Mouse (Mus musculus) kidney, postnatal 25 days (tissue): ENCODE data around the gene Fam207a.
A peak's percentile ranks its signal among the peaks of the same experiment; 100 is the strongest.

ENCODE experiments used
- DNase-seq, 2 experiments: peaks; one replicate each; pipeline ENCODE4 v3.0.0; 2021; ENCODE audit warnings: mixed read lengths in 2 of 2

The Fam207a gene

DNA sequence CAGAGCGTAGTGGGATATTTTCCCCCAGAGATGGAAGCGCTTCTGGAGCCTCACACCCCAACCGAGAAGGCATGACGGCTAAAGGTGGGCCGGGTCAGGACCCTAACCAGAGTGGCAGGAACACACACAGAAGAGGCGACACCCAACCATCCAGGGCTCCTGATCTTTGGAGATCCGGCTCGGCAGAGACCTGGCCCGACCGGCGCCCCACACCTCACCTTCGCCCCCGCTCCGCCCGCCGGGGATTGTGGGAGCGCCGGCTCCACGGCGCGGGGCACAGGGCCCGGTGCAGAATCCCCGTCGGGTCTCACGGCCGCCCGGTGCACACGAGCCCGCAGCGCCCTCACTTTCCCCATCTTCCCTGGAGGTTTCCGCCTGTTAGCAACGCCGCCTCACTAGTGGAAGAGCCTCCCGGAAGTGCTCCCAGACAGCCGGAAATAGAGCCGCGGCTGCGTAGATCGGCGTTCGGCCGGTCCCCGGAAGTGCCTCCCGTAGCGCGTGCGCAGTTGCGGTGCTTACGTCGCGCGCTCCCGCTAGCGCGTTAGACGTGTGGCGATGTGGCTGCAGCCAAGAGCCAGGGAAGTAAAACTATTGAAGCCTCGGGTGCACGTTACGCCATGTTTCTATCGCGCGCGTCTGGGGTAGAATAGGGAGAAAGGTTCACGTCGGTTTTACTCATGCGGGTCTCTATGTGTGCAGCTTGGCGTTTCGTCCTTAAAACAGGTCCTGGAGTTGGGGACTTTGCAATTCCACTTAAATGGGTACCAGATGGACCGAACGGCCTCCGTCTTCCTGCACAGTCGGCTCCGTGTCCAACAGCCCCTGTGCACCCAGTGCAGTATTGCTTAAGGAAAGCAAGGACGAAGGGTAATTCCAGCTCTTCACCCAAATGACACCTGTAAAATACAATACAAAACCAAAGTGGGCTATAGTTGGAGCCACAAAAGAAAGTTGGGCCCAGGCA is at the start of gene Fam207a:
TSS of gene Fam207a (minus strand) at position 401 of the 964 bp plus-strand sequence.
- DNase-seq: peak; percentile 93 to 97

DNA sequence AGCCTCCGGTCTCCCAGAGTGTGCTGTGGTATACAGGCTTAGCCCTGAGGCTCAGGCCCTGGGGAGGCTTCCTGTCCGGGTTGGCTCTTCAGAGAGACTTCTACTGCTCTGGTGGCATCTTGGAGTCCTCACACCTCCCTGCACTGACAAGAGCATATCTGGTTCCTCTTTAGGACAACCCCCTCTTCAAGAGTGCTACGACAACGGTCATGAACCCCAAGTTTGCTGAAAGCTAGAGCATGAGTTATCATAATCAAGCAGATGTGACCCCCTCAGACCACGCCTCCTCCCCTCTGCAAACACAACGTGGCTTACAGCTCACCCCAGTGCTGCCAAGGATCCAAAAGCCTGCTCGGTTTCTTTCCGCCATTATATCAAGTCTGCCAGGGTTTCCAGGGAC is 49.4 kb upstream of the Fam207a start:
- DNase-seq: no peak

DNA sequence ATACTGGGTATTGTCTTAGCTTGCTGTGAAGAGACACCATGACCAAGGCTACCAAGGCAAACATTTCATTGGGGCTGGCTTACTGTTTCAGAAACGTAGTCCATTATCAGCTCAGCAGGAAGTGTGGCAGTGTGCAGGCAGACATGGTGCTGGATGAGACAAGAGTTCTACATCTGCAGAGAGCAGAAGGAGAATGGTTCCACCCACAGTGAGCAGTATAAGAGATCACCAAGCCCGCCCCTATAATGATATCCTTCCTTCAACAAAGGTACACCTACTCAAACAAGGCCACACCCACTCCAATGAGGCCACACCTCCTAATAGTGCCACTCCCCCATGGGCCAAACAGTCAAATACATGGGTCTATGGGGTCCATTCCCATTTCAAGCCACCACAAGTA is 45.9 kb upstream of the Fam207a start:
- DNase-seq: no peak

DNA sequence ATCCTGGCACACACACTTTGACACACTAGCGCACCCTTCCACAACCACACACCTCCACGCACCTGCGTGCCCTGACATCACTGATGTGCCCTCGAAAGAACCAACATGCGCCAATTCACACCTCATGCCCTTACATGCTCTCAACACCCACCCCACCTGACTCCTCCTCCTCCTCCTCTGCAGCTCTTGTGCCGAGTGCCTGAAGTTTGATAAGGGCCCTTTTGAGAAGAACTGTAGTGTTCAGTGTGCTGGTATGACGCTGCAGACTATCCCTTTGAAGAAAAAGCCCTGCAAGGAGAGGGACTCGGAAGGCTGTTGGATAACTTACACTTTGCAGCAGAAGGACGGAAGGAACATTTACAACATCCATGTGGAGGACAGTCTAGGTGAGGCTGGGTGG is 45.2 kb upstream of the Fam207a start:
- DNase-seq: no peak

DNA sequence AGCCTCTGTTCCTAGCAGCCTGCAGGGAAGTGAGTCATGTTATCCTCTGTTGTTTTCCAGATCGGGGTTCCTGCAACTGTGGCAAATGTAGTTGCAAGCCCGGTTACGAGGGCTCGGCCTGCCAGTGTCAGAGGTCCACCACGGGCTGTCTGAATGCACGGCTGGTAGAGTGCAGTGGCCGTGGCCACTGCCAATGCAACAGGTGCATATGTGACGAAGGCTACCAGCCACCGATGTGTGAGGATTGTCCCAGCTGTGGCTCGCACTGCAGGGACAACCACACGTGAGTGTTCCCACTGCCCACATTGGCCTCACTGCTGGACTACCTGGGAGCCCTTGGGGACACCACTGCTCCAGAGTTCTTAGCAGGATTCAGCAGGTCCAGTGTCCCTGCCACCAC is 44.5 kb upstream of the Fam207a start:
- no peak for DNase-seq

DNA sequence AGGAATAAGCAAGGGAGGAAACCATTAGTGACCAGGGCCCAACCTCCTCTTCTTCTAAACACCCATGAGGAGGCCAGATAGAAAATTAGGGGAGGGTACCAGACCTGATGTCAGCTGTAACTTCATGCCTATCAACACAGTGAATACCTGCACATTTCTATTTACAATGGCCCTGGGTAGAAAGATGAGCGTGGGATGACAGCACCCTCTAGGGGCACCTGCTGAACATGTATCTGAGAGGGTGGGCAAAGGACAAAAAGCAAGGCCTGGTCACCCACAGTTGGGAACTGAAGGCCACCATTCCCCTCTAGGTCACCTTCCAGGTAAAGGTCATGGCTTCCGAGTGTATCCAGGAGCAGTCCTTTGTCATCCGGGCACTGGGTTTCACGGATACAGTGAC is 42.1 kb upstream of the Fam207a start:
- DNase-seq: peak in 1 of 2 experiments; percentile 30

DNA sequence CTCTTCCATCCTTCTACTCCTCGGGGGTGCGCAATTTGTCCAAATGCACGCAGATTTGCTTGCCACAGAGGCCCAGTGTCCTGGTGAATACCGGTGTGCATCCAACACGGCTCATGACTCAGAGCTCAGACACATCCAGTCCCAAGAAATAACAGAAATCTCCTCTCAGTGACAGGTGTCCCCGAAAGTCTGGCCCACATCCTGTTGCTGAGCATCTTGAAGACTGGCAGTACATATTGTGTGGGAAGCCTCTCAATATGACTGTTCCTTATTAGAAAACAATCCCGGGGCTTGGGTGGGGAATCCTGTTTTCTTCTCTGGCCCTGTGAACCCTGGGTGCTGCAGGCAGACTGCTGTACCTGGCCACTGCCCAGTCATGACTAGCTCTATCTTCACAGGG is 41.0 kb upstream of the Fam207a start:
- DNase-seq: peak in 1 of 2 experiments; percentile 23

DNA sequence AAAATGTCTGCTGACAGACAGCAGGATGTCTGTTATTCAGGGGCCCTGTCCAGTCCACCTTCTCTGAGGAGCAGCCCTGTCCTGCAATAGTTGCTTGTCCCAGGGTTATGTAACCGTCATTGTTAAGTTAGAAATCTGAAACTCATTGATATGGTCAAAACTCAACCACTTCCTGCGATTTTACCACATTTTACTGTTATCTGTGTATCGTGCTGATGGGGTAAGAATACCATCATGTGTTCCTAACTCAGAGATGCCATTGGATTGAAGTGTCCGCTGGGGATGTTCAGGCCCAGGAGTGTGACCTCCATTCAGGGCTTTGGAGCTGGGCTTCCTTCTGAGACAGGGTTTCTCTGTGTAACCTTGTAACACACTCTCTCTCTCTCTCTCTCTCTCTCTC is 39.3 kb upstream of the Fam207a start:
- peak in 1 of 2 experiments; percentile 6 for DNase-seq

DNA sequence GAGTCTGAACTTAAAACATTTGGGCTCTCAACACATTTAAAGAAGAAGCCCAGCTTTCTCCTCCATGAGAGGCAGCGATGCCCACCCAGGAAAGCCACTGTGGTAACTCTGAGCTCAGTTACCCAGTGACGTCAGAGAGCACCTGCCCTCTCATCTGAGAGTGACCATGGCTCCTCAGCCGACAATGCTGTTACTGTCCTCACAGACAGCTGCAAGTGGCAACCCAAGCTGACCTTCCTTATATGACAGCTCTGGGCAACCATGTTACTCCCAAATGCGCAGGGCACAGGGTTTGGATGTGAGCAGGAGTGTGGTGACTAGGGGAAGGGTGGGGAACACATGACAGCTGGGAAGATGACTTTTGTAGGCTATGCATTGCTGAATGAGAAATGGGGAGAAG is 37.7 kb upstream of the Fam207a start:
- peak in 1 of 2 experiments; percentile 20 for DNase-seq

DNA sequence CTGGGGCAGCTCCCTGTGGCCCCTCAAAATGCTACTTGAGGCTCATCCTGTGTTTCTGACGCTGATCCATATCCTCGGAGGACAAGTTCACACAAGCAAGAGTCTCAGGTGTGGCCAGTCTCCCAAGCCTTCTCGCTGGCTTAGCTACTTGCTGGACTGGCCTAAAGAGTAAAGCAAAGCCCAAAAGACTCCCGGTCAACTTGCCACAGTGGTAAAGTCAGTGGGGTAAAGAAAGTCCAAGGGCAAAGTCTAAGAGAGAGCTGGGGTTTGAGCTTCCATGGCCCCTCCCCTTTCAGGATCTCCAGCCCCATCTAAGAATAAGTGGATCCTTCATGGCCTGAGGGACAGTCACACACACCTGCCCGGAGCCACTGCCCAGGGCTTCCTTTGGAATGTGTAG is 36.6 kb upstream of the Fam207a start:
- DNase-seq: peak in 1 of 2 experiments; percentile 47

DNA sequence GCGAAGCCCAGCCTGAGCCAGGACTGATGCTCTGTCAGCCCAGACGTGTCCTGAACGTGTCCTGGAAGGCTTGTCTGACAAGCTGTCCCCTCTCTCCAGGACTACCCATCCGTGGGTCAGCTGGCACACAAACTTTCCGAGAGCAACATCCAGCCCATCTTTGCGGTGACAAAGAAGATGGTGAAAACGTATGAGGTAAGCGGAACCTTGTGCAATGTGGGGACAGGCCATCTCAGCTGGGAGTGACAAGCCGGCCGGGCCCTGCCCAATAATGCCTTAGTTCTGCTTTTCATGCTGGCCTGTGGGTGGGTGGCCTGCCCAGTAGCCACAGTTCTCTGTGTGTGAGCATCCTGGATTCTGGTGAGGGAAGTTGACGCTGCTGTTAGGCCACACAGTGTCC is 35.3 kb upstream of the Fam207a start:
- no peak for DNase-seq

DNA sequence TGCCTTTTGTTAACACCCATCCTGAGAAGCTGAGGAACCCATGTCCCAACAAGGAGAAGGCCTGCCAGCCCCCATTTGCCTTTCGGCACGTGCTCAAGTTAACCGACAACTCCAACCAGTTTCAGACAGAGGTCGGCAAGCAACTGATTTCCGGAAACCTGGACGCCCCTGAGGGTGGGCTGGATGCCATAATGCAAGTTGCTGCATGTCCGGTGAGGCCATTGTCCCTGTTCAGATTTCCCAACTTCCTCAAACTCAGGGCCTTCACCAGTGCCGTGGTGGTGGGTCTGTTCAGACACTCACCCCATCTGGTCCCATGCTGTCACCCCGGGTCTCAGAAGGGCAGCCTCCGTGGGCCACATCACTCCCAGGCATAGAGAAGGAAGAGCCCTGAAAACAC is 33.0 kb upstream of the Fam207a start:
- peak in 1 of 2 experiments; percentile 26 for DNase-seq

DNA sequence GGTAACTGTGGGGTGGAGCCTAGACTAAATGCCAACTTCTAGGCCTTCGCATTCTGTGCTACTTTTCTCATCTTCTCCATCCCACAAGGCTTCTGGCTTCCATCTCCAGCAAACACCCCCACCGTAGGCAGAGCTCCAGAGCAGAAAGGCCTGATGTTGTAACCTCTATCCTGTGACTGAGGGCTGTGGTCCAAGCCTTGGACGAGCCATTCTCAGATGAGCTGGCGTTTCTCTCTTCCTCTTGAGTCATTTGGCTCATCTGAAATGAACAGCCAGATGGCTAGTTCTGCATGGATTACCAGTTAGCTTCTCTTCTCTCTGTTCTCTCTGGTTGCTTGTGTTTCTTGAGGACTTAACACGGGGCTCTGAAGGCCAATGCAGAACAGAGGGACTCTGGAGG is 29.3 kb upstream of the Fam207a start:
- DNase-seq: peak in 1 of 2 experiments; percentile 40

DNA sequence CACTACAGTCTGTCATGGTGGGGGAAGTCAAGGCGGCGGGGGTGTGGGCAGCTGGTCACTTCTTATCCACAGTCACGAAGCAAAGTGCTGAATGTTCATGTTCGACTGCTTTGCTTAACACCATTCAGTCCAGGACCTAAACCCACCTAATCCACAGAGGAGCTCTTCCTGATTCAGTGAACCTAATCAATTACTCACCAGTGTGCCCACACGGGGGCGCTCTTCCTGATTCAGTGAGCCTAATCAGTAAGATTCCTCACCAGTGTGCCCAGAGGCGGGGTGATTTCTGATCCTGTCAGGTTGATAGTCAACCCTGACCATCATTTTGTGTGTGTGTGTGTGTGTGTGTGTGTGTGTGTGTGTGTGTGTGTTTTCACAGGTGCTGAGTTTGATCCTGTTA is 27.6 kb upstream of the Fam207a start:
- peak; percentile 52 to 64 for DNase-seq

DNA sequence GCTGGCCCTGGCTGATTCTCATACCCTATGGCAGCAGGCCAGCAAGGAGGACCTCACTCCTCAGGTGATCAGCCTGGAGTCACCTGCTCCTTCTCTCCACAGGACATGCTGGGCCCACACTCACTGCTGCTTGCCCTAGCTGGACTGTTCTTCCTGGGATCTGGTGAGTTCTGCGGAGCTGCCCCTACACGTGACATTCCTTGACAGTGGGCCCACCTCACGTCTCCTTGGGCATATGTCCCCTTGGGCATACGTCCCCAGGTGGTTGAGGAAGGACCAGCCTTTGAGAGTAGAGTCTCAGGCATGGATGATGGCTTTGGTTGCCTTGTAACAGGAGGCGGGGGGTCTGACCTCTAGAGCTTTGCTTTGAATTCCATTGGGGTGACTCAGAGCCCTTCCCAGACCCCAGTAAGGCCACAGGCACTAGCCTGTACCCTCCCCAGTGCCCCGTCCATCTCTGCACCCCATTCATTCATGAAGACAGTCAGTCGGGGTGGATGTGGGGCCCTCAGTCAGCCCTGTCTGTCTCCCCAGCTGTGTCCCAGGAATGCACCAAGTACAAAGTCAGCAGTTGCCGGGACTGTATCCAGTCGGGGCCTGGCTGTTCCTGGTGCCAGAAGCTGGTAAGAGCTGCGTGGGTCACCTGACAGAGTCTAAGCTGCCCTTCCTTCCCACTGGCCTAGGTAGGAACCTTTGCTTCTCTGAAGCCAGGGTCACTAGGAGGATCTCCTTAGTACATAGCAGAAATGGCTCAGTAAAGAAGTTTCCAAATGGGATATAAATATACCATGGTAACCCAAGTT is 26.5 kb upstream of the Fam207a start:
- peak; percentile 32 to 72 for DNase-seq

DNA sequence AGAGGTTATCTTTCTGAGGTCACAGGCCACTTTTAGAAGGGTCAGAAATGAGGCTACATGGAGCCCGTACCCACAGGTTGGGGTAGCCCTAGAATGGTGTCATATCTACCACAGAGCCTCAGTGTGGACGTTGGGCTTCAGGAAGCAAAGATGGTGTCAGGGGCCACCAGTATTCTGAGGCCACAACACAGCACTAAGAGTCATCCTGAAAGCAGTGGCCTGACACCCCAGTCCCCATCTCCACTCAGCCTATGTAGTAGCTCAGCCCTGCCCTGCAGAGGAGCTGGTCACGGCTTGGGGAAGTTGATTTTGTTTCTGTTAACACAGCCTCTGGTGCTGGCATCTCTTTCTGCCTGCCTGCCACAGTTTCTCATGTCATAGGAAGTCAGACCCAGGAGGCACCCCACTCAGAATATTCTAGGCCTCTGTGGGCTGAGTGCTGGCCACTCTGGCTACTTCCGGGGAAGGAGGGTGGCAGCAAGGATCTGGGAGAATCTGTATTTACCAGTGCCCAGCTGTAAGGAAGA is 25.1 kb upstream of the Fam207a start:
- peak in 1 of 2 experiments; percentile 27 for DNase-seq

DNA sequence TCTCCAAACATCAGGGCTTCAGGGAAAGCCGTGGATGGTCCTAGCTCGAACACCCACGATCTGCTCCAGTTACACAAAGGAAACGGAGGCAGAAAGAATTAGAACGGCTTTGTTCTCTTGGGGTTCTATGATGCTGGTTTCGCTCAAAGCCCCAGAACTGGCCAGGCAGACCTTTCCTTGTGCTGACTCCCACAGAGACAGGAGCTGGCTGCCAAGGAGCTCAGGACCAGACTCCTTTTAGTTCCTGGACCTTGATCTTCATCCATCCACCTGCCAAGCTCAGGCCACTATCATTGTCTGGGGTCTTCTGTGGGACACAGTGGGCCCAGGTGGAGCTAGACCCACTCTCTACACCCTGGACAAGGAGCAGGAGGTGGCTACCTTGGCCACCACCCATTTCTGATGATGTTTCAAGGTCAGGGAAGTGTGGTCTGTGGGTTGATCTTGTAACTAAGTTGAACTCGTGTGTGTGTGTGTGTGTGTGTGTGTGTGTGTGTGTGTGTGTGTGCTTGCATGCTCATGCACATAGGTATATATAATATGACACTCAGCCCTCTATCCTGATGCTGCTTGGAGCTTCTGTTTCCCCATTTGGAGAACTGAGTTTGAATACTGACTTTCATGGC is 23.8 kb upstream of the Fam207a start:
- DNase-seq: peak in 1 of 2 experiments; percentile 30

DNA sequence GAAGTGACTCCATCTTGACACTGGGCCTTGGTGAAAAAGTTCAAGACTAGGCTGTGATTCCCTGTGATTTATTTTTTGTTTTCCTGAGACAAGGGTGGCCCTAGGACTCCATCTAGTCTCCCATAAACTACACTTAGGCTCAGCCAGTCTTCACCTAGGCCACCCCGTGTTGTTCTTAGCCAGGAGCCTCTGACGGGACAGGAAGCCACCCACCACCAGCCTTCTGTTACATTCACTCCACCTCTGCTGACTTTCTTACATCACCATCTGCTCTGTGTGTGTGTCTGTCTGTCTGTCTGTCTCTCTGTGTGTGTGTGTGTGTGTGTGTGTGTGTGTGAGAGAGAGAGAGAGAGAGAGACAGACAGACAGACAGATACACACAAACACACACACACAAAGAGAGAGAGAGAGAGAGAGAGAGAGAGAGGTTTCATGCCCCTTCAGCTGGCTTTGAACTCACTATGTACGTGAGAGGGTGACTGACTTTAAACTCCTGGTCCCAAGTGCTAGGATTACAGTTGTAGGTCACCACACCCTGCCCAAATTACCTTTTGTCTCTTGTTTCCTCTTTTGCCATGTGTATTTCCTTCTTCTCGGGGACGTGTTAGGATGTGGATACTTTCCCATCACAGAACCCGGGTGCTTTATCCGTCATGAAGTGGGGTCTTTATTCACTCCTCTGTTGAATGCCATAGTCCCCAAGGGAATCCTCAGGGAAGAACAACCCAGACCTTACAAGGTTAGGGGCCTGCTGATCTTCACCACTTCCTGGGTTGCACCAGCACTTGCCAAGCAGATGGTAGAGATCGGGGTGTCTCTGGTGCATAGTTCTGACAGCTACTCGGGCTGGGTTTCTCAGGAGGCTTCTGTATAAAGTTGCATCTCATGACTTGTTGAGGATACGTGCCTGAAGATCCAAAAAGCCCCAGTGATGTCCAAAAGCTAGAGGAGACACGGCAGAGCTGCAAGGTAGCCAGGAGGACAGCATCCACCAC is 21.9 kb upstream of the Fam207a start:
- DNase-seq: peak in 1 of 2 experiments; percentile 5

DNA sequence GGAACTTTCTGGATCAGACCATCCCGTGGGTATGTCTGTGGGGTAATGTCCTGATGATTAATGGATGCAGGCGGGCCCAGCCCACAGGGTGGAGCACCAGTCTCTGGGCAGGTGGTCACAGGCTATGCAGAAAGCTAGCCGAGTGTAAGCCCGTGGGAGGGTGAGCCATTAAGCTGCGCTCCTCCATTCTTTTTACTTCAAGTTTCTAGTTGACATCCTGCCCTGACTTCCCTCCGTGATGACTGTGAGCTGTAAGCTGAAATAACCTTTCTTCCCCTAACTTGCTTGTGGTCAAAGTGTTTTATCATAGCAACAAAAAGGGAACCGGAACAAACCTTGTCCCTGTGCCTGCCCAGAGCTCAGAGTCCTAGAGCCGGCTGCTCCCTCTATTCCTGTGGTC is 21.1 kb upstream of the Fam207a start:
- DNase-seq: peak in 1 of 2 experiments; percentile 26

DNA sequence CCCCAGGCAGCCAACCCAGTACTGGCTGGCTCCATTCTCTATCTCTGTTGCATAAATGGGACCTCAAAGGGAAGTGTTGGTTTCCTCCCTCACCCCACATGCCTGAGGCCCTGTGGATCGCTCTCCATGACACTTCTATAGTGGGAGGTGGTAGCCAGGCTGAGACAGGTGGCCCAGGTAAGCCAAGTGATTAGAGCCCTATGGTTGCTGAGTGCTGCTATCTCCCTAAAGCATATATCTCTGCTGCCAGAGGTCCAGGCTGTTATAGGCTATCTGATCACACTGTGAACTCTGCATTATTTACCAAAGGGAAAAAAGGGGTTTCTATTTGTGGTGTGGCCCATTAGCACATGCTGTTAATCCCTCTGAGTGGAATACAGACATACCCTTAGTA is 16.4 kb upstream of the Fam207a start:
- DNase-seq: peak in 1 of 2 experiments; percentile 12
